Mouse (Mus musculus): ENCODE measurements around the gene Tab1.

DNA sequence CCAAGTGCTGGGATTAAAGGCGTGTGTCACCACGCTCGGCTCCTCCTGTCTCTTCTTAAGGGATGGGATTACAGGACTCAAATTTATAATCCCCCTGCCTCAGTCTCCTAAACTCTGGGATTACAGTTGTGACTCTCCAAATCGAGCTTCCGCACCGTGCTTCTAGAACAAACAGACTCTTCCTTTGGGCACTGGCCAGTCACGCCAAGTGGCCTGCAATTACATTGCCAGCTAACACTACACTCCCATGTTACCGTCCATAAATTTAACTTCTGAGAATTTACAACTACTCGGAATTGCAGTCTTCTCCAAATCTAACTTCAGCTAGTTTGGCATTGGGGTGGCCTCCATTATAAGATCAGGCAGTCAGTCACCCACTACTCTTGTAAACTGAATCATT is 475 bp upstream of the Tab1 start:
- no peak for TF ChIP-seq CTCF (IDR thresholded peaks at IDR 0.05)
- TF ChIP-seq POLR2A (IDR thresholded peaks at IDR 0.05; ENCODE audit: insufficient read depth, low read depth, low read length) = no peak
- no peak for TF ChIP-seq EP300 (IDR thresholded peaks at IDR 0.05; ENCODE audit: insufficient read depth, low read depth, low read length)
